Mouse (Mus musculus): ENCODE measurements around the gene Sec23ip. TPM values are rescaled to one million over a fixed set of nuclear protein-coding genes. Genes with fewer than 3 reads are reported as not detected.

Sec23ip gene
- polyA plus RNA-seq, 1 experiment from 2014 or later: 43.1 TPM

DNA sequence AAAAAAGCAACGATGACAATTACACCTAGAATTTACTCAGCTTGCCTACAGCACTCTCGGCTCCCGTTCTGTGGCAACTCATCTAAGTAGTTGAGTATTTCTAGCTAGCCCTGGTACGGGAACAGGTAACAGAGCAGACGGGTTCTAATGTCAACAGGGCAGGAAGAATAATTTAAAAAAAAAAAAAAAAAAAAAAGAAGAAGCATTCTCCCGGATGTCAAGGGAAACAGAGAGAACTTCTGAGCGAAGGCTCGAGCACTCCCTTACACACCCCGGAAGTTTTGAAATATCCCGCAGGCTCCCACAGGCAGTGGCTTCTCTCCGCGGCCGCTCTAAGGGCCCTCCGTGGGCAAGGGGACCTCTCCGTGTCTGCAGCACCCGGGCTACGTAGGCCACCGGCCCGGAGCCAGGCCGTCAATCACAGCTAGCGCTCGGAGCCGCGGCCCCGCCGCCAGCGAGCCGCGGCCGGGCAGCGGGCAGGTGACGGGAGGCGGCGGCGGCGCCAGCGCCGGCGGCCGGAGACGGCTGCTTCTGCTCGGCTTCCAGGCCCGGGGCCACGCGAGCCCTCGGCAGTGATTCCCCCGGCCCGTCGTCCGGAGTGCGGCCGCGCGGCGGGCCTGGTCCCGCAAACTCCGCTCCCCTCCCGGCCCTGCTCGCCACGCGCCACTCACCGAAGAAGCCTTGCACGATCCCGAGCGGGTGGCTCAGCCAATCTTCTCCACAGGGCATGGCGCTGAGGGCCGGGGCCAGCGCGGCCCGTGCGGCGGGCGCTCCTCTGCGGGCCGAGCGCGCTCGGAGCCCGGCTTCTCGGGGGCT is 5.1 kb upstream of the Sec23ip start:
- peaks cover 12% of the 10 kb centered on the region for H3K36me3 ChIP-seq (replicated peaks)
- peaks cover 25% of the 10 kb centered on the region for H3K4me1 ChIP-seq
- WGBS: under 1% methylated on average over 80 of the region's 80 CpGs
- H3K27ac ChIP-seq: peak overlapping the region; percentile 87
- ATAC-seq (ENCODE audit: low FRiP score): peak; percentile 57
- H3K4me3 ChIP-seq (replicated peaks): peak overlapping the region; percentile 99
- peaks cover 21% of the 10 kb centered on the region for H3K27me3 ChIP-seq
- H3K4me2 ChIP-seq: peak overlapping the region; percentile 95
- H3K9ac ChIP-seq: peak overlapping the region; percentile 98
- H3K9me3 ChIP-seq: 0 out of 2 replicates have a peak, but pooled peaks cover 2% of the 10 kb centered on the region

DNA sequence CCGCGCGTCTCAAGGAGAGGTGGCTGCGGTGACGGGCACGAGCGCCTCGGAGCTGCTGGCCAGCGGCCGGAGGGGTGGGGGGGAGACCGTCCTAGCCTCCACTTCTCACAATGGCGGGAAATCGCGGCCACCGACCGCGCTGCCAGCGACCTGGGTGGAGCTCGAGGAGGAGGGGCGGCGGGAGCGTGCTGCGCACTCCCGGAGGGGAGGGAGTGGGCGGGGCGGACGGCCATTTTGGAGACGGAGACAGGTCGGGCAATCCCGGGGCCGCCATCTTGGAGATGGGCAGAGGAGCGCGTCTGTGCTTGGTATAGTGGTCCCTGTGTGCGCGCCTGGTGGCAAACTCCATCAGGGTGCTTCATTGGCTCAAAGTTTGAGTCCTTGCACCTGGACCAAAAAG is 4.4 kb upstream of the Sec23ip start, which contains the start of gene Mcmbp:
Gene Mcmbp (minus strand): TSS at position 162 of the 400 bp plus-strand sequence.
- H3K4me3 ChIP-seq (replicated peaks): peak within 1 kb of the TSS; percentile 99
- H3K27ac ChIP-seq: peak within 1 kb of the TSS; percentile 87
- H3K9ac ChIP-seq: peak within 1 kb of the TSS; percentile 98
- H3K4me2 ChIP-seq: peak within 1 kb of the TSS; percentile 95
- peaks cover 27% of the 10 kb centered on the region for H3K4me1 ChIP-seq
- peak; percentile 86 for ATAC-seq (ENCODE audit: low FRiP score)
- H3K9me3 ChIP-seq: no peaks in the 10 kb centered on the region
- H3K36me3 ChIP-seq (replicated peaks): peaks cover 9% of the 10 kb centered on the region
- peaks cover 21% of the 10 kb centered on the region for H3K27me3 ChIP-seq
- under 1% methylated on average over 34 of the region's 35 CpGs for WGBS

DNA sequence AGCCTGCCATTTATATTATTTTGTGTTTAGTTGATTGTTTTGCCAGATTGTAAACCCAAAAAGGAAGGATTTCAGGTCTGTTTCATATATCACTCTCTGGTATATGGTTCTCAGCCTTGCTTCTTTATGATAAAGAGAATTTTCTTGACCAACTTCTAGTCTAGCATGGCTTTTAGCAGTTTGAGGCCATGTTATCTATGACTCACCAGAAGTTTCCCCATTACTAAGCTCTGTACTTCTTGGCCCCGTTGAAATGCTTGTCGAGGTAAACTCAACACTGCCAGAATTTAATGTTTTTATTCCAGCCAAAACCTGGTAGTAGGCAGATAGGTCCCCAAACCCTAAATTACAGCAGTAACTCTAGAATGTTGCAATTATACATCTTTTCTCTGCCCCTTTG is 845 bp upstream of the Sec23ip start:
- ATAC-seq (ENCODE audit: low FRiP score): no peak
- Histone ChIP-seq H3K36me3 (replicated peaks) (0 out of 2 replicates have a peak, but pooled peaks cover 6% of the 10 kb centered on the region), H3K9me3 (no peaks in the 10 kb centered on the region), H3K4me2 (peak overlapping the region; percentile 55), H3K9ac (no peak overlapping the region), H3K27me3 (peaks cover 21% of the 10 kb centered on the region), H3K4me3 (replicated peaks) (0 out of 2 replicates have a peak overlapping the region, but pooled peaks have one; percentile 91), H3K4me1 (peaks cover 36% of the 10 kb centered on the region), H3K27ac (no peak overlapping the region)
- 63% methylated on average over 2 of the region's 2 CpGs for WGBS

DNA sequence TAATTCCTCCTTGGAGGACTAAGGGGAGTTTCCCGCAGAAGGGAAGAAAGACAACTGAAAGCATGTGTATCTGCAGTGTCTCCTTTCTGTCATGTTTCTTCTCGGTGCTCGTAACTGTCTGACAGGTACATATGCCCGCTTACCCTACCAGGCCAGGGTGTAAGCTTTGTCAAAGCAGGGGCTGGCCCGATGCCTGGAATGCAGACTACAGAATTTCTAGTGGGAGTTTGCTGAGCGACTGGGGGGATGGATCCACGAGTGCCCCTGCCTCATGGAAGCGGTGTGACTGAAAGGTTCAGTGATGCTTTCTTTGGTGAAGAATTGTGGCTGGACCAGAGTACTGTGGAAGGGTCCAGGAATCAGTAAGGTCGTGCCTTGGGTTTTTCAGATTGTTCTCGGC is 1.4 kb downstream of the Sec23ip start:
- peaks cover 21% of the 10 kb centered on the region for H3K27me3 ChIP-seq
- peak overlapping the region; percentile 95 for H3K4me2 ChIP-seq
- WGBS: 93% methylated on average over 10 of the region's 10 CpGs
- H3K4me3 ChIP-seq (replicated peaks): peak overlapping the region; percentile 91
- no peak overlapping the region for H3K27ac ChIP-seq
- H3K9me3 ChIP-seq: no peaks in the 10 kb centered on the region
- no peak overlapping the region for H3K9ac ChIP-seq
- H3K4me1 ChIP-seq: peaks cover 32% of the 10 kb centered on the region
- peaks cover 19% of the 10 kb centered on the region for H3K36me3 ChIP-seq (replicated peaks)
- no peak for ATAC-seq (ENCODE audit: low FRiP score)

DNA sequence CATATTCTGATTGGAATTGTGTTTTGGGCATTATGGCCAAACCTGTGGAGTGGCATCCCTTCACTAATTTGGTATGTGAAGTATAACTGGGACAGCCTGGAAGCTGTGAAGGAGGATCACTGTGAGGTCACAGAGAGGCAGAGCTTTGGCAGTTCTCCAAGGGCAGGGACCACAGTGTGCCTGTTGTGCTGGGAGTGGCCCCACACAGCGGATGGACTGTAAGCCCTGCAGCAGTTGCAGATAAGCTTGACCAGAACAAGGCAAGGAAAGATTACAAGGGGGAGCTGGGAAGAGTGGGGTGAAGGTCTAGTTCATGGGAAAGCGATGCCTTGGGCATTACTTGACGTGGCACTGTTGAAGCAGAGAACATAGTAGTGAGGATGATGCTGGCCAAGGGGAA is 4.0 kb downstream of the Sec23ip start:
- H3K27me3 ChIP-seq: no peaks in the 10 kb centered on the region
- H3K4me2 ChIP-seq: no peak overlapping the region
- H3K9me3 ChIP-seq: no peaks in the 10 kb centered on the region
- H3K36me3 ChIP-seq (replicated peaks): peaks cover 37% of the 10 kb centered on the region
- 79% methylated on average over 3 of the region's 3 CpGs for WGBS
- H3K27ac ChIP-seq: no peak overlapping the region
- H3K9ac ChIP-seq: no peak overlapping the region
- no peak for ATAC-seq (ENCODE audit: low FRiP score)
- H3K4me3 ChIP-seq (replicated peaks): no peak overlapping the region
- peaks cover 32% of the 10 kb centered on the region for H3K4me1 ChIP-seq

DNA sequence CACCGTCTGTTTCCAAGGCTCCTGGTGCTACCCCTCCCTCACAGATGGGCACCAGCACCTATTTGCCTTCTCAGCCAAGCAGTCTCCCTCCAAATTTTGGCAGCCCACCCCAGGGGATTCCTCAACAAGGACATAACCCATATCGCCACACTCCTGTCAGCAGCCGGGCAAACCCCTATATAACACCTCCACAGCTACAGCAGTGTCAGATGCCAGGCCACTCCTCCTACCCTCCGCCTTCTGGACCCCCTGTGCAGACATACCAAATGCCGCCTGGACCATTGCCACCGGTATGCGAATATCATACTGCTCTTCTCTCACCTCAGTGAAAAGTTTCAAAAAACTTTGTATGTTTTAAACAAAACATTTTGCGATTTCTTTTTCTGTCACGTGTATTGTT is 5.6 kb downstream of the Sec23ip start:
- Histone ChIP-seq H3K36me3 (replicated peaks) (peaks cover 52% of the 10 kb centered on the region), H3K4me3 (replicated peaks) (no peak overlapping the region), H3K9ac (no peak overlapping the region), H3K4me2 (no peak overlapping the region), H3K27me3 (no peaks in the 10 kb centered on the region), H3K9me3 (no peaks in the 10 kb centered on the region), H3K27ac (no peak overlapping the region), H3K4me1 (peaks cover 27% of the 10 kb centered on the region)
- ATAC-seq (ENCODE audit: low FRiP score): no peak
- WGBS: 93% methylated on average over 9 of the region's 9 CpGs

DNA sequence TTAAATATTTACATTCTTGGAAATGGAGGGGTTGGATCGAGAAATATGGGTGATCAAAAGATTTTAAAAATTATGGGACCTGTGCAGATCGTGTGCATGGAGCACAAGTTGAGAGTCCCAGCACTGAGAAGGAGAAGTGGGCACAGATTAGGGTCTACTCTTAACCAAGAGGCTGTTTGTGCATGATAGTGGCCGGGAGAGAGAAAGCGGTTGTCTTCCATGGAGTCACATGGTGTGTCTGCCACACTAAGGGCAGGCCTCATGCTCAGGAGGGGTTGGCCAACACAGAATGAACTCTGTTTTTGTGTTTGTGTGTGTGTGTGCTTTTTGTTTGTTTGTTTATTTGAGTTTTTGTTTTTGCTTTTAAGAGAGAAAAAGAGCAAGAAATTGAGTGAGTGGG is 7.3 kb downstream of the Sec23ip start:
- H3K36me3 ChIP-seq (replicated peaks): peaks cover 67% of the 10 kb centered on the region
- H3K4me2 ChIP-seq: no peak overlapping the region
- H3K27ac ChIP-seq: no peak overlapping the region
- no peak overlapping the region for H3K9ac ChIP-seq
- no peaks in the 10 kb centered on the region for H3K9me3 ChIP-seq
- H3K4me1 ChIP-seq: peaks cover 9% of the 10 kb centered on the region
- no peak for ATAC-seq (ENCODE audit: low FRiP score)
- no peak overlapping the region for H3K4me3 ChIP-seq (replicated peaks)
- no peaks in the 10 kb centered on the region for H3K27me3 ChIP-seq
- 93% methylated on average over 4 of the region's 4 CpGs for WGBS

DNA sequence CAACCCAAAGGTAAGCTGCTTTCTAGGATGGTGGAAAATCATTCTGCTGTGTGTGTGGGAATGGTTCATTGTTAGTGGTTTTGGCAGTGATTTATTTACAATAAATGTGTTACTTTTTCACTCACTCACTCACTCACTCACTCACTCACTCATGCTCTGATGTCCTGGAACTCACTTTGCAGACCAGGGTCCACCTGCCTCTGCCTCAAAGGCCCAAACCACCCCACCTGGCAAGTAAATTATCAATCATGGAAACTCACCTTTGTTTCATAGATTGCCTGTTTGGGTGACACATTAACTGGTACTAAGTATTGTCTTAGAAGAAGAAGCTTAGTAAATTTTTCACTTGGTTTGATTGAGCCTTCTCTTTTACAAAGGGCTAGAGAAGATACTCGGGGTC is 10.7 kb downstream of the Sec23ip start:
- H3K4me1 ChIP-seq: no peaks in the 10 kb centered on the region
- 85% methylated on average over 1 of the region's 1 CpGs for WGBS
- peaks cover 88% of the 10 kb centered on the region for H3K36me3 ChIP-seq (replicated peaks)
- no peak for ATAC-seq (ENCODE audit: low FRiP score)
- no peak overlapping the region for H3K27ac ChIP-seq
- H3K4me3 ChIP-seq (replicated peaks): no peak overlapping the region
- no peak overlapping the region for H3K4me2 ChIP-seq
- no peaks in the 10 kb centered on the region for H3K27me3 ChIP-seq
- H3K9me3 ChIP-seq: no peaks in the 10 kb centered on the region
- no peak overlapping the region for H3K9ac ChIP-seq

DNA sequence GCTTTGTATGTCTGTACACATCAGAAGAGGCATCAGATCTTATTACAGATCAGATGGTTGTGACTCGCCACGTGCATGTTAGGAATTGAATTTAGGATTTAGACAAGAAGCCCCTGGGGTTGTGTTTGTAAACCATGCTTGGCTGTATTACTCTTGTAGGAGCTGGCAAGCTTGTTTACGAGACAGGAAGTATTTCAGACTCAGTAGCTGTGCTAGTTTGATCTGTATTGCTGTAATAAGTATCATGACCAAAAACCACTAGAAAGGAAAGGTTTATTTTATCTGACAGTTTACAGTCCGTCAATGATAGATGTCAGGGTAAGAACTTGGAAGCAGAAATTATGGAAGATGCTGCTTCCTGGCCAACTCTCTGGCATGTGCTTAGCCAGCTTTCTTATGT is 14.2 kb downstream of the Sec23ip start:
- Histone ChIP-seq H3K4me1 (no peaks in the 10 kb centered on the region), H3K9me3 (no peaks in the 10 kb centered on the region)

DNA sequence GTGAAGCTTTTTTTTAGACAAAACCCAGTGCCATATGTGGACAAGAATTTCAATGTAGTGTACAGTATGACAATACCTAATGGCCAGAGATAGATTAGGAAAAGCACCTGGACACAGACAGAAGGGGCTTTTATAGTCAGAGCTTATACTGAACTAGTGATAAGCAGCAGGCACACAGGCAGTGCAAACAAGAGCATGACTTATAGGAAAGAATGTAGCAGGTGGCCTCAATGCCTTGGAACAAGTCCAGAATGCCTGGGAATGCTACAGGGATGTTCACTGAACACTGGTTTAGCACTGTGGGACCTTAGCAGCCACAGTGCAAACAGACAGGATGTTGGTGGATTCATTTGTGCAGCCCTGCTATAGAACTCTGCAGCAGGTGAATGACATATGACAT is 22.0 kb downstream of the Sec23ip start:
- no peak overlapping the region for H3K27ac ChIP-seq
- no peak overlapping the region for H3K9ac ChIP-seq
- no peaks in the 10 kb centered on the region for H3K27me3 ChIP-seq
- H3K4me3 ChIP-seq (replicated peaks): no peak overlapping the region
- H3K9me3 ChIP-seq: no peaks in the 10 kb centered on the region
- H3K36me3 ChIP-seq (replicated peaks): peaks cover 86% of the 10 kb centered on the region
- no peak overlapping the region for H3K4me2 ChIP-seq
- no peaks in the 10 kb centered on the region for H3K4me1 ChIP-seq
- ATAC-seq (ENCODE audit: low FRiP score): no peak

More for the DNA sequence above, 14.2 kb downstream of the Sec23ip start:
- 97% methylated on average over 4 of the region's 4 CpGs for WGBS
- no peak overlapping the region for H3K4me3 ChIP-seq (replicated peaks)
- H3K36me3 ChIP-seq (replicated peaks): peaks cover 93% of the 10 kb centered on the region
- no peak overlapping the region for H3K27ac ChIP-seq
- no peaks in the 10 kb centered on the region for H3K27me3 ChIP-seq
- ATAC-seq (ENCODE audit: low FRiP score): no peak
- H3K9ac ChIP-seq: no peak overlapping the region
- H3K4me2 ChIP-seq: no peak overlapping the region

DNA sequence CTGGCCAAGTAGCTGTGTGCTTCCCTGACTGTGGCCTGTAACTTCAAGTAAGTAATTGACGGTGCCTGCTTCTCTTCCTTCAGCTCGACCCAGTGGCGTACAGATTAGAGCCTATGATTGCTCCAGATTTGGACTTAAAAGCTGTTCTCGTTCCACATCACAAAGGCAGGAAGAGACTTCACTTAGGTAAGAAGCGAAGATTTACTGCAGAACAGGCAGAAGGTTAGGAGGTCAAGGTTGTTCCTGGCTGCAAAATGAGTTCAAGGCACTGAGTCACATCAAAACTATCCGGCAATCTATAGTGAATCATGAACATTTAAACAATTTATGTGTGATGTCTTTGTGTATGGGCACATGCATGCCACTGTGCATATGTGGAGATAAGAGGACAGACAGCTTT is 32.5 kb downstream of the Sec23ip start:
- peaks cover 79% of the 10 kb centered on the region for H3K36me3 ChIP-seq (replicated peaks)
- no peak overlapping the region for H3K9ac ChIP-seq
- no peaks in the 10 kb centered on the region for H3K9me3 ChIP-seq
- no peaks in the 10 kb centered on the region for H3K27me3 ChIP-seq
- no peaks in the 10 kb centered on the region for H3K4me1 ChIP-seq
- H3K4me2 ChIP-seq: no peak overlapping the region
- no peak overlapping the region for H3K4me3 ChIP-seq (replicated peaks)
- H3K27ac ChIP-seq: no peak overlapping the region
- WGBS: 94% methylated on average over 6 of the region's 6 CpGs
- no peak for ATAC-seq (ENCODE audit: low FRiP score)

DNA sequence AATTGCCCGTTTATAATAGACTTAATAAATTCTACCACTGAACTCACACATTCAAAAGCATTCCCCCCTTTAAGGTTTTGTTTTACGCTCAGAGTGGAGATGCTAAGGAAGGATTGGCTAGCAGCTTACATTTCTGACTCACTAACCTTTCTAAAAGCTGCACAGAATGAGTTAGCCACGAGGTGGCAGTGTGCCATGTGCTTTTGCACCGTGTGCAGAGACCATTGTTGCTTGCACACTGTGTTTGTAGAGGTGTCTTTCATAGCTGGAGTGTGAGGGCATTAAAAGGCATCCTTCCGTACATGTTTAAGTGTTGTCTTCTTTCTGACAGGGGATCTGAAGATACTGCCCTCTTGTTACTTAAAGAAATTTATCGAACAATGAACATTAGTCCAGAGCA is 34.6 kb downstream of the Sec23ip start:
- peak; percentile 69; the same call in 1 of the 2 replicates for ATAC-seq (ENCODE audit: low FRiP score)
- Histone ChIP-seq H3K36me3 (replicated peaks) (peaks cover 75% of the 10 kb centered on the region), H3K27me3 (no peaks in the 10 kb centered on the region), H3K9ac (no peak overlapping the region), H3K4me1 (no peaks in the 10 kb centered on the region), H3K4me3 (replicated peaks) (no peak overlapping the region), H3K4me2 (no peak overlapping the region), H3K9me3 (no peaks in the 10 kb centered on the region), H3K27ac (no peak overlapping the region)
- WGBS: 39% methylated on average over 6 of the region's 6 CpGs

DNA sequence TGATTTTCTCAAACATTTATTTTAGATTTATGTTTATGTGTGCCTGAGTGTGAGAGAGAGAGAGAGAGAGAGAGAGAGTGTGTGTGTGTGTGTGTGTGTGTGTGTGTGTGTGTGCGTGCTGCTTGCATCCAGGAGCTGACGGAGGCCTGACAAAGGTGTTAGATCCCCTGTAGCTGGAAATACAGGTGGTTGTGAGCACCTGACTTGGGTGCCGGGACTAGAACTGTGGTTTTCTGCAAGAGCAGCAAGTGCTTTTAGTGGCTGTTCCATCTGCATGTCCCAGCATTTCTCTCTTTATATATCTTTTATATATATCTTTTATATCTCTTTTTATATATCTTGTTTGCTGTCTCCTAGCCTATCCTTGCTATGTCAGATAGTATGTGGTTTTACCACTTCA is 37.1 kb downstream of the Sec23ip start:
- no peak overlapping the region for H3K4me3 ChIP-seq (replicated peaks)
- ATAC-seq (ENCODE audit: low FRiP score): no peak
- H3K4me1 ChIP-seq: no peaks in the 10 kb centered on the region
- no peaks in the 10 kb centered on the region for H3K27me3 ChIP-seq
- peaks cover 71% of the 10 kb centered on the region for H3K36me3 ChIP-seq (replicated peaks)
- no peaks in the 10 kb centered on the region; the same call in 1 of the 2 replicates for H3K9me3 ChIP-seq
- H3K27ac ChIP-seq: no peak overlapping the region
- 81% methylated on average over 3 of the region's 3 CpGs for WGBS
- no peak overlapping the region for H3K9ac ChIP-seq
- H3K4me2 ChIP-seq: no peak overlapping the region

Data from forebrain, embryonic 12.5 days (tissue).